Mouse (Mus musculus) hindbrain, embryonic 10.5 days (tissue): Measurements from ENCODE around the gene Nucb1. TPM values are rescaled to one million over a fixed set of nuclear protein-coding genes. Genes with fewer than 3 reads are reported as not detected.
"Not testable (repeated sequence)": the region's sequence is repeated elsewhere in the genome, so short reads cannot be mapped to it uniquely, and the experiment has no call there.

Source experiments
- DNase-seq: peaks from one replicate; pipeline ENCODE4 v3.0.0-alpha.2; 2017; ENCODE audit warnings: low spot score
- H3K27ac ChIP-seq: fragments of 300-500 bp; sonication (generic); 2 replicates; pipeline ENCODE4 v1.5.1; 2016; ENCODE audit warnings: mild to moderate bottlenecking, moderate library complexity
- H3K27me3 ChIP-seq: fragments of 300-500 bp; sonication (generic); 2 replicates; pipeline ENCODE4 v1.6.1; 2016; ENCODE audit warnings: mild to moderate bottlenecking; ENCODE audit not compliant: poor library complexity, insufficient read depth, severe bottlenecking
- H3K36me3 ChIP-seq: fragments of 300-500 bp; sonication (generic); 2 replicates; pipeline ENCODE4 v1.6.1; 2016; ENCODE audit warnings: mild to moderate bottlenecking, moderate library complexity
- H3K4me1 ChIP-seq: fragments of 300-500 bp; sonication (generic); replicated peaks from 2 replicates; pipeline ENCODE4 v1.6.1; 2016; ENCODE audit warnings: mild to moderate bottlenecking
- H3K4me3 ChIP-seq: fragments of 300-500 bp; sonication (generic); 2 replicates; pipeline ENCODE4 v1.5.1; 2016; ENCODE audit warnings: mild to moderate bottlenecking, moderate library complexity
- H3K9me3 ChIP-seq: fragments of 300-500 bp; sonication (generic); 2 replicates; pipeline ENCODE4 v1.6.1; 2016; ENCODE audit warnings: mild to moderate bottlenecking, moderate library complexity
- WGBS: fragments of 180-500 bp; shearing (Covaris S2); methylation state at CpG from one replicate; pipeline ENCODE4 v1.1.7; 2016; 5-methylcytosine and 5-hydroxymethylcytosine counted together
- polyA plus RNA-seq: library from polyadenylated mRNA; unstranded; fragments of >200 nt; fragmentation: Nextera tagmentation; extraction: Ambion mirVana; gene quantifications from 2 replicates; pipeline ENCODE4 v1.2.1, GENCODE M21; 2016

Nucb1 gene
- polyA plus RNA-seq, 1 experiment from 2014 or later: 115 TPM

DNA sequence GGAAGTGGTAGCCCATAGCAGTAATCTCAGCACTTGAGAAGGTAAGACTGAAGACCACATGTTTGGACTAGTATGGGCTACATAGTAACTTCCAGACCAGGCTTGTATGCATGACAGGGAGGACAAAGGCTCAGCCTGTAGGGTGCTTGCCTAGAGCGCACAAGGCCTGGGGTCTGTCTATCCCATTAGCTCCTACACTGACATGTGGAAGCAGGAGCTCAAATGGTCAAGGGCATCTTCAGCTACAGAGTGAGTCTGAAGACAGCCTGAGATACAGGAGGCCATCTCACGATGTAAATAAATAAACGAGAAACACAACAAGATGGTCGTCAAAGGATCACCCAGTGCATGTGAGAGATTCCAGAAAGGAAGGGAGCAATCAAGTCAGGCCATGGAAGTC lies 47.9 kb downstream of the Nucb1 start:
- WGBS: 92% methylated on average over 4 of the region's 4 CpGs
- peaks cover 63% of the 10 kb centered on the region for H3K36me3 ChIP-seq
- H3K27me3 ChIP-seq: no peaks in the 10 kb centered on the region
- peaks cover 56% of the 10 kb centered on the region for H3K4me1 ChIP-seq
- H3K9me3 ChIP-seq: no peaks in the 10 kb centered on the region
- H3K4me3 ChIP-seq: no peak overlapping the region
- no peak for DNase-seq
- H3K27ac ChIP-seq: no peak overlapping the region

DNA sequence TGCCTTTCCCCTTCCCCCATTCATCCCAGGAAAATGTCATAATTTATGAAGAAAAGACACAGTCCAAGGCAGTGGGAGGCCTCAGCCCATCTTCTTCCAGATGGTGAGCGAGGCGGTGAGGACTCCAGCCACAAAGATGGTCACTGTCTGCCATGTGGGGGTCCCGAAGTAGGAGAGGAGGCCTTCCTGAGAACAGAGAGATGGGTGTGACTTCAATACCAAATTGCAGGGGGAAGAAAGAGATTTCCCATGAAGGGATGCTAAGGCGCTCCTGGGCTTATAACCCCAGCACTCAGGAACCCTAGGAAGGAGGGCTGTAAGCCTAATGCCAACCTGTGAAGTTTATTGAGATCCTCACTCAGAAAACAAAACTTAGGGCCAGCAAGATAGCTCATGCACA lies 48.4 kb downstream of the Nucb1 start:
- Histone ChIP-seq H3K4me1 (peaks cover 57% of the 10 kb centered on the region), H3K4me3 (no peak overlapping the region), H3K27ac (peak overlapping the region; percentile 96; the same call in 1 of the 2 replicates)

DNA sequence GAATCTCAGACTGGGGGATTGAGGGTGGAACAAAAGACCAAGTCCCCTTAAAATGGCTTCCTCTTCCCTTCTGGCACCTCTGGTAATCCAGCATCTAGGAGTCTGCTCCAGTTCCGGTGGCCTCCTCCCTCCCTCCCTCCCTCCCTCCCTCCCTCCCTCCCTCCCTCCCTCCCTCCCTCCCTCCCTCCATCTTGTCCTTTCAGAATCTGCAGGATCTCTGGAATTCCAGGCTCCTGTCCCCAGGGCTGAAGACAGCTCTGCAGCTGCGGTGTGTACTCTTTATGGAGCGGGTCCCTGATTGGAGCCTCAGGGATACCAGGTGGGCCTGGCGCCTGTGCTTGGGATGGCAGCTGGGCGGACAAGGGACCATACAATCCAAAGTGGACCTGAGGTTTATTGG lies 48.9 kb downstream of the Nucb1 start:
- peak; percentile 14 for DNase-seq
- Histone ChIP-seq H3K4me1 (peaks cover 60% of the 10 kb centered on the region), H3K36me3 (peaks cover 72% of the 10 kb centered on the region), H3K27me3 (no peaks in the 10 kb centered on the region), H3K4me3 (peak overlapping the region; percentile 91; the same call in 1 of the 2 replicates), H3K27ac (peak overlapping the region; percentile 96), H3K9me3 (no peaks in the 10 kb centered on the region)
- WGBS: 51% methylated on average over 5 of the region's 5 CpGs

More for the DNA sequence above, 48.4 kb downstream of the Nucb1 start:
- Histone ChIP-seq H3K27me3 (no peaks in the 10 kb centered on the region), H3K9me3 (no peaks in the 10 kb centered on the region), H3K36me3 (peaks cover 69% of the 10 kb centered on the region)
- WGBS: 93% methylated on average over 4 of the region's 4 CpGs
- DNase-seq: no peak

GRCm38 (mm10) chr7:45460860-45461314 lies 49.3 kb downstream of the Nucb1 start:
- peaks cover 76% of the 10 kb centered on the region for H3K36me3 ChIP-seq

GRCm38 (mm10) chr7:45460377-45460776 lies 49.8 kb downstream of the Nucb1 start:
- Histone ChIP-seq H3K9me3 (no peaks in the 10 kb centered on the region), H3K4me1 (peaks cover 50% of the 10 kb centered on the region), H3K27me3 (no peaks in the 10 kb centered on the region), H3K4me3 (peak overlapping the region; percentile 91), H3K27ac (peak overlapping the region; percentile 96), H3K36me3 (peaks cover 78% of the 10 kb centered on the region)
- peak; percentile 18 for DNase-seq
- 77% methylated on average over 7 of the region's 7 CpGs for WGBS

More at GRCm38 (mm10) chr7:45460860-45461314, 49.3 kb downstream of the Nucb1 start:
- H3K4me3 ChIP-seq: peak overlapping the region; percentile 91
- no peaks in the 10 kb centered on the region for H3K9me3 ChIP-seq
- H3K27me3 ChIP-seq: no peaks in the 10 kb centered on the region
- DNase-seq: peak; percentile 55
- WGBS: 32% methylated on average over 13 of the region's 13 CpGs
- H3K4me1 ChIP-seq: peaks cover 55% of the 10 kb centered on the region
- peak overlapping the region; percentile 96 for H3K27ac ChIP-seq

DNA sequence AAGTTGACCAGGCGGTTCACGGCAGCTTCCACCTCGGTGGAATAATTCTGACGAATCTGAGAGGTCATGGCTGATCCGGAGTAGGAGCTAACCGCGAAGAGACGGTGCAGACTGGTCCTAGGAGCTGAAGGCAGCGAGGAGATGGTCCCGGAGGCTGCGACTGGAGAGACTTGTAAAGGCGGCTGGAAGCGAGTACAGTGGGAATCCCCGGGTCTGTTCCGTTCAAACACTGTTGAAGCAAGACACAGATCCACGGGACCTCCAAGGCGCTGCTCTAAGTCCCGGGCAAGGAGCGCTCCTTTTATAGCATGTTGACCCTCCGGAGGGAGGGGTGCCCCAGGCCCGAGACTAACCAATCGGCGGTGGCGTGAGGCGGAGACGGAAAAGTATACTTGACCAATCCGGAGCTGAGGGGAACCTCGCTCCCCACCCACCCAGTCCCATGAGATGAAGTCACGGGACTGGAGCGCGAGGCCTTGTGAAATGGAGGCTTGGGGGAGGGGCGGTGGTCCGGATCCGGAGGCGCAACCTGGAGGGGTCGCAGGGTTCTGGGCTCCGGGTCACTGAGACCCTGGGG lies 50.6 kb downstream of the Nucb1 start, which contains the start of gene Ftl1:
Ftl1 (minus strand) TSS at position 321 of the 577 bp plus-strand sequence.
- WGBS: 0% methylated on average over 37 of the region's 37 CpGs
- Histone ChIP-seq H3K27ac (peak within 1 kb of the TSS; percentile 96), H3K4me3 (peak within 1 kb of the TSS; percentile 91), H3K4me1 (peaks cover 44% of the 10 kb centered on the region), H3K36me3 (peaks cover 78% of the 10 kb centered on the region)
- DNase-seq: peak; percentile 98
- not testable (repeated sequence) for H3K27me3 ChIP-seq, H3K9me3 ChIP-seq

DNA sequence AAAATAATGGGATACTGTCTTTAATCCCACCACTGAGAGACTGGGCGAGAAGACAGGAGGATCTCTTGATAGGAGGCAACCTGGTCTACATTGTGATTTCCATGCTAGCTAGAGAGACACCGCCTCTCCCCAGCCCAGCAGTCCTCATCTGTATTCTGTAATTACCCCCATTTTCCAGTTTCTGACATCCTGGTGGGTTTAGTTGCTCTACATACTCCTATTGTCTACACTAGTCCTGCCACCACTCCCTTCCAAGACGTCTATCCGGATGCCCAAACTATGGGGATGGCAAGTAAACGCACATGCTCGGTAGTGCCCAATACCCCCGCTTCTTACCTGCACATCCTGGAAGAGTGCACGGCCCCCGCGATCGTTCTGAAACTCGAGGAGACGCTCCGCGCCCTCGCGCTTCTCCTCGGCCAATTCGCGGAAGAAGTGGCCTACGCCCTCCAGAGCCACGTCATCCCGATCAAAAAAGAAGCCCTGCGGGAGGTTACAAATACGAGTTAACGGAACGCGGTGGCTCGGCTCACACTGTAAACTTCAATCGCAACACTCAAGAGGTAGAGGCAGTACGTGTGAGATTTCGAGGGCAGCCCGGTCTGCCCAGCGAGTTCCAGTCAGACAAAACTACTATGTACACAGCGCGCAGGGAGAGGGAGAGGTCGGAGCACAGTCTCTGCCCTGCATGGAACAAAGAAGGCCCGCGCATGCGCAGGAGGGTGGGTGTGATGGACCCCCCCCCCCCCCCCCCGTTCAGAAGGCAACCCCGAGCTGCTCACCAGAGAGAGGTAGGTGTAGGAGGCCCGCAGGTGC lies 51.2 kb downstream of the Nucb1 start:
- H3K36me3 ChIP-seq: peaks cover 78% of the 10 kb centered on the region
- H3K27ac ChIP-seq: peak overlapping the region; percentile 96
- WGBS: under 1% methylated on average over 43 of the region's 43 CpGs
- H3K4me1 ChIP-seq: peaks cover 44% of the 10 kb centered on the region
- H3K27me3 ChIP-seq: no peaks in the 10 kb centered on the region
- H3K9me3 ChIP-seq: no peaks in the 10 kb centered on the region
- H3K4me3 ChIP-seq: peak overlapping the region; percentile 91
- DNase-seq: peak; percentile 88

DNA sequence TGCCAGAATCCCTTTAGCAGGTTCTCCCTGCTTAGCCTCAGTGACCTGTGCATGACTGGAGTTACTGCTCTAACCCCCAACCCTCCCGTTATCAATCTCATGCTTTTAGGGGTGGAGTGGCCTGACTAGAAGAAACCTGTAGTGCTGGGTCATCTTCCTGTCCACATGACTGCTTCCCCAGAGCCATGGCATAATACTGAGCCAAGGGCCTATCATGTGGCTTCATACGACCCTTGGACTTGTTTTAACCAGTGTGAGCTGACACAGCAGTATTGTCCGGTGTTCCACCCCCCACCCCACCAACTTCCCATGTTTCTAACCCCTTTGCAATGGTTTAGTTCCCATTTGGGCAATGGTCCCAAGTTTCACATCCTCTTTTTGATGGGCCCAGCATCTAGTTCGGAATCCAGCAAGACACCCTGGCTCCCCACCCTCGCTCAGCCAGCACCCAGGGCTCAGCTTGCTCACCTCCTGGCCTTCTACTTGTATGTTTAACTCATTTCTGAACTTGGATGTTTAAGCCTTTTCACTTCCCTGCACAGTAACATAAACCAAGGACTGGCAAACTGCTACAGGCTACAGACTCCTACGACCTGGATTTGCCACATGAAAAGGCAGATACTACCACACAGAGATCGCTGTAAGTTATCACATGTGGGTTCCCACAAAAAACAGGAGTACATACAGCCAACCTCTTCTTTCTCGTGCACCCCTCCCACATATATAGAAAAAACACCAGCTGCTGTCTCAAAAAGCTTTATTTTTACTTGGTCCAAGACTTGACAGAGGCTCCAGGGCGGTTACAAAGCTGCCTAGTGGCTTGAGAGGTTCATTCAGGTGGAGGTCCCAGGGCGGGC lies 52.8 kb downstream of the Nucb1 start:
- H3K9me3 ChIP-seq: no peaks in the 10 kb centered on the region
- H3K36me3 ChIP-seq: peaks cover 77% of the 10 kb centered on the region
- H3K27me3 ChIP-seq: no peaks in the 10 kb centered on the region
- H3K27ac ChIP-seq: peak overlapping the region; percentile 96; the same call in 1 of the 2 replicates
- peak overlapping the region; percentile 91 for H3K4me3 ChIP-seq
- peaks cover 44% of the 10 kb centered on the region for H3K4me1 ChIP-seq
- 76% methylated on average over 10 of the region's 10 CpGs for WGBS
- no peak for DNase-seq

DNA sequence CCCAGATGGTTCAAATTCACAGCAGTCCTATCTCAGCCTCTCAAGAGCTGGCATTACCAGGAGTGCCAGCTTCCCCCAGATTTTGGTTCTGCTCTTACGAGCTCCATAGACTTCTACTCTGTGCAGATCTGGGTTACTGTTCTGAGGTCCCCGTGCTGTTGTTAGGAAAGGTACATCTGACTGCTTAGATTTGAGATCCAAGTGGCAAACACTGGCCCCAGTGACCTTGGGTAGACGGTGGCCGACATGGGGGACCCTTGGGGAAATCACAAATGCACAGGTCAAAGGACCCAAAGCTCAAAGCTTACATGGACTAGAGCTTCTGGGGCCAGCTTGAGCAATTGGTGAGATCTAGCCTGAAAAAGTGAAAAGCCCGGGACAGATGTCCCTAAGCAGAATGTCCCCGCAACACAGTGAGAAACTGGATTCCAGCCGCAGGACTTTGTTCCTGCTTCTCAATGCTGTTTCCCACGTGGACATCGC lies 53.4 kb downstream of the Nucb1 start:
- 58% methylated on average over 9 of the region's 9 CpGs for WGBS
- Histone ChIP-seq H3K9me3 (no peaks in the 10 kb centered on the region), H3K27ac (no peak overlapping the region), H3K36me3 (peaks cover 78% of the 10 kb centered on the region), H3K4me3 (peak overlapping the region; percentile 91; the same call in 1 of the 2 replicates), H3K27me3 (no peaks in the 10 kb centered on the region), H3K4me1 (peaks cover 42% of the 10 kb centered on the region)
- peak; percentile 36 for DNase-seq

- Histone ChIP-seq H3K4me3 (peak overlapping the region; percentile 91; the same call in 1 of the 2 replicates), H3K9me3 (no peaks in the 10 kb centered on the region), H3K4me1 (peaks cover 36% of the 10 kb centered on the region), H3K27me3 (no peaks in the 10 kb centered on the region), H3K27ac (no peak overlapping the region), H3K36me3 (peaks cover 74% of the 10 kb centered on the region)
- DNase-seq: no peak
- 81% methylated on average over 13 of the region's 13 CpGs for WGBS
Measured at GRCm38 (mm10) chr7:45455932-45456696, 54.1 kb downstream of the Nucb1 start.

- WGBS: 89% methylated on average over 15 of the region's 15 CpGs
- DNase-seq: no peak
- H3K27me3 ChIP-seq: no peaks in the 10 kb centered on the region
- H3K9me3 ChIP-seq: no peaks in the 10 kb centered on the region
- H3K27ac ChIP-seq: no peak overlapping the region
- peaks cover 24% of the 10 kb centered on the region for H3K4me1 ChIP-seq
- no peak overlapping the region for H3K4me3 ChIP-seq
- H3K36me3 ChIP-seq: peaks cover 73% of the 10 kb centered on the region
Measured at GRCm38 (mm10) chr7:45454971-45455370, 55.2 kb downstream of the Nucb1 start.
